Mouse (Mus musculus) brain, embryonic 14.5 days (tissue): ENCODE data around the gene Rxylt1. TPM values are rescaled to one million over a fixed set of nuclear protein-coding genes. Genes with fewer than 3 reads are reported as not detected.

Experiments
- DNase-seq: peaks from one replicate; pipeline ENCODE4 v3.0.0-alpha.2; 2011; ENCODE audit warnings: low read depth
- CTCF ChIP-seq: fragments of 200-500 bp; IDR thresholded peaks from 2 replicates; pipeline ENCODE4 v1.5.1; 2012; ENCODE audit warnings: inconsistent platforms, mild to moderate bottlenecking, moderate library complexity, borderline replicate concordance; ENCODE audit not compliant: insufficient read depth, insufficient read length; ENCODE audit errors: extremely low read depth
- POLR2A ChIP-seq: fragments of 200-500 bp; IDR thresholded peaks from 2 replicates; pipeline ENCODE4 v1.6.1; 2012; ENCODE audit warnings: mild to moderate bottlenecking, inconsistent platforms, borderline replicate concordance; ENCODE audit not compliant: poor library complexity, insufficient read depth, insufficient read length, severe bottlenecking; ENCODE audit errors: extremely low read depth
- polyA plus RNA-seq: library from polyadenylated mRNA; depleted of rRNA; stranded (reverse); fragments of >200 nt; gene quantifications from 2 replicates; pipeline ENCODE4 v1.2.3, GENCODE M21; 2012; rRNA removed

The Rxylt1 gene
- polyA plus RNA-seq, result 9.3 and 15.3 TPM in 2 replicates

DNA sequence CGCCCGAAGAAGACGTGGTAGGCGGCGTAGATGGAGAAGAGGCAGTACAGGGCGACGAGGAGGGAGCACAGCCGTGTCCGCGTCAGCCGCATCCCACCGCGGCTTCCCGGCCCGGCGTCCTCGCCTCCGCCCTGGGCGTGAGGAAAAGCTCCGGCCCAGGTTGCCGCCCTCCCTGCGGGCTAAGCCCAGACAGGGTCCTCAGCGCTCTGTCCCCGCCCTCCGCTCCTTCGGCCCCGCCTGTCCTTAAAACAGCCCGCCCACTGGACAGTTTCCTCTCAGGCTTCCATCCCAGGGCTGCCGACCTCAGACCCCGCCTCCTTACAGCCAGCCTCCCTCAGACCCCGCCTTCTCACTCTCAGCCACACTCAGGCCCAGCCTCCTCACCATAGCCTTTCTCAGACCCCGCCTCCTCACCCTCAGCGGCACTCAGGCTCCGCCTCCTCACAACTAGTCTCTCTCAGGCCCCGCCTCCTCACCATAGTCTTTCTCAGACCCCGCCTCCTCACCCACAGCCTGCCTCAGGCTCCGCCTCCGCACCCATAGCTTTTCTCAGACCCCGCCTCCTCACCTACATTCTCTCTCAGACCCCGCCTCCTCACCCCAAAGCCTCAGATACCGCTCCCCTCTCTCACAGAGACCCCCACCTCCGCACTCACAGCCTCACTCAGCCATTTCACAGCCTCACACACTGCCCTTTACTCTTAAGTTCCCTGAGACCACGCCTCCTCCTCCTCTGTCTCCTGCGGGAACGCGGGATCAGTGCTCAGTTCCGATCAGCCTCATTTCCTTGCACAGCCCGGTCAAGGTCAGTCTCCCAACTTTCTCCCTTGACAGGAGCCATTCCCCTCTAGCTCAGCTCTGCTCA is at the start of gene Rxylt1:
Gene Rxylt1 (minus strand): TSS at position 392 of the 865 bp plus-strand sequence.
- TF ChIP-seq POLR2A (peak; percentile 88), CTCF (no peak)
- peak; percentile 99 for DNase-seq

GRCm38 (mm10) chr10:122121290-122121970 is 24.3 kb upstream of the Rxylt1 start:
- peak; percentile 28 for DNase-seq
- TF ChIP-seq POLR2A (no peak), CTCF (no peak)

DNA sequence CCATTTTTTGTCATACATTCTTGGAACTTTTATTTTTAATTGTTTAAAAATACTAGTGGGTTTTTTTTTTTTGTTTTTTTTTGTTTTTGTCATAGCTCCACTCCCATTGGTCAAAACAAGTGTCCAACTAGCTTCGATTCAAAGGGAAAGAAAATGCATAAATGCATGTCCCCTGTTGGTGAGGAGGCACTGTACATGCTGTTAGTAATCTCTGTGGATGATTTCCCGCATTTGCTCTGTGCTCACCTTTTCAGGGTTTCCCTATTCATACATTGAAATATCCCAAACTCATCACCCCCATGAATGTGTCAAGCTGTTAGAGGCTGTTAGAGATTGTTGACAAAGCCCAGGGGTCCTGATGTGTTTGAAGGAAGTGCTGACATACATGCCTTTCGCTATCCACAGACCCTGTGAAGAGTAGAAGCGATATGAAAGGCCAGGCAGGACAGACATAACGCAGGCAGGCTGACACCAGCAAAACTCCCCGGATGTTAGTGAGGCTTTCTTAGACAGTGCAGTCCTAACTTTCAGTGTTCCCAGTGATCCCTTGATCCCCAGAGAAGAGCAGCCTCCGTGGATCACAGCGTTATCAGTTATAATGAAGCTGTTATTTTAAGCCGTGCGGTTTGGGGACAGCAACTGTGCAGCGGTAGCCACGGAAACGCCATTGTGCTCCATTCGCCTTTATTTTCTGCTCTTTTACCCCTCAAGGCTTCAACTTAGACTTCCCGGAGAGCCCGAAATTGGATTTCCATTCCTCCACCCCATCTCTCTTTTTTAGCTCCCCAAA is 23.5 kb upstream of the Rxylt1 start:
- DNase-seq, result peak; percentile 58
- no peak for TF ChIP-seq POLR2A

GRCm38 (mm10) chr10:122119451-122119850 is 22.3 kb upstream of the Rxylt1 start:
- TF ChIP-seq POLR2A (no peak), CTCF (no peak)
- DNase-seq, result no peak

DNA sequence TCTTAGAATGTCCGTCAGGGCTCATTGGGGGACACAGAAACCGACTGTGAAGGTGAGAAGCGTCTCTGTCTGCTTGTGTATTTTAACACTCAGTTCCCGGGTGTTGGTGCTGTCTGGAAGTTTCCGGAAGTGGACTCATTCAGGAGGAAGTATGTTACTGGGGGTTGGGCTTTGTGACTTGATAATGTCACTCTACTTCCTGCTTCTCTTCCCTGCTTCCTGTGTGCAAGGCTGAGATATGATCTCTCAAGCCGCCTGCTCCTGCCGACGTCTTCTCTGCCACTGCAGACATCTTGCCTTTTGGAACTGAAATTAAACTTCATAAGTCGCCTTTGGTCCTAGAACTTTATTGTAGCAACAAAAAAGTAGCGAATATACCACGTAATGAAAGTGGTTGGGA is 19.5 kb upstream of the Rxylt1 start:
- TF ChIP-seq CTCF, result no peak
- TF ChIP-seq POLR2A, result no peak
- DNase-seq, result no peak

GRCm38 (mm10) chr10:122106633-122107028 is 9.5 kb upstream of the Rxylt1 start:
- no peak for DNase-seq
- TF ChIP-seq CTCF (no peak), POLR2A (no peak)

DNA sequence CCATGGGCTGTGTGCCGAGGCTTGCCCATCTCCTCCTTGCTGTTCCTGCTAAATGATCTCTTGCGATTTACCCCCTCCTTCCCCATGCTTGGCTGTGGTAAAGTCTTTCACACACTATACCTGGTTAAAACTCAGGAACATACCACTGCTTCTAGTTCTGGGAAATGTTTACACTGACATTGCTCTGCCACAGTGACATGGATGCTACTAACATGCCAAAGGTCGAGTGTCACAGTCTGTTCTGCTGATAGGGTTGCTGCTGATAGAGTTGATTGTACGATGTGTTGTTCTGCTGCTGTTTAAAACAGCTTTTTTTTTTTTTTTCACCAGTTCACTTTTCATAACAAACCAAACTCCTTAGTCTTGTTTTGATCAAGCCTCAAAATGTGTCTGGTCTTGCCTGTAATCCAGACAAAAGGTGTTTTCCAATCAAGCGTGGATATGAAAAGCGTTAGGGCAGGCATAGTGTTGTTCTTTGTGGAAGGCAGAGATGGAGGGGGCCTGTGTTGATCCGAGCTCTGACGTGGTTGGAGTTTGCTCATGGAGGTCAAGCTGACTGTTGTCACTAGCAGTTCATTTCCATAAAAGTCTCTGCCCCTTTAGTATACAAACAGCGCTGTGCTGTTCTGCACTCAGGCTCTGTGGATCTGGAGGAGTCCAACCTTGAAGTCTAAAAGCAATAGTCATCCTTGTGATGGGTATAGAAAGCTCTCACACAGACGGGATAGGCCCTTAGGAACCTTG is 8.9 kb upstream of the Rxylt1 start:
- no peak for DNase-seq
- TF ChIP-seq CTCF (no peak), POLR2A (no peak)

DNA sequence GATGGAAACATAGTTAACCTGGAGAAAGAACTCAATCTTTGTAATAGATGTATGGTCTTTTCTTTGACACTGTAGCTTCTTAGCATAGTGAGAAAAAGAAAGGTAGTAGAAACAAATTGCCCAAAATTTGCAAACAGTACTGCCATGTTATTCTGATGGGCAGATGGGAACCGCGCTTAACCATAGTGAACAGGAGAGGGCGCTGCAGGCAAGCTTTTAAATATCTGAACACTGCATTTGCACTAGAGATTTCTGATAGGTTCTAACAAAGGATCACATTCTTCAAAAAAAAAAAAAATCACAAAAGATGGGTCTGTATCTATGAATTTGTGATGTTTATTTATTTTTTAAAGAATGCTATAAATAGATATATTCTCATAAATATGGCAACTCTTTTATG is 8.2 kb upstream of the Rxylt1 start:
- no peak for TF ChIP-seq POLR2A
- TF ChIP-seq CTCF, result peak; percentile 78; the same call in 1 of the 2 replicates
- peak; percentile 82 for DNase-seq

DNA sequence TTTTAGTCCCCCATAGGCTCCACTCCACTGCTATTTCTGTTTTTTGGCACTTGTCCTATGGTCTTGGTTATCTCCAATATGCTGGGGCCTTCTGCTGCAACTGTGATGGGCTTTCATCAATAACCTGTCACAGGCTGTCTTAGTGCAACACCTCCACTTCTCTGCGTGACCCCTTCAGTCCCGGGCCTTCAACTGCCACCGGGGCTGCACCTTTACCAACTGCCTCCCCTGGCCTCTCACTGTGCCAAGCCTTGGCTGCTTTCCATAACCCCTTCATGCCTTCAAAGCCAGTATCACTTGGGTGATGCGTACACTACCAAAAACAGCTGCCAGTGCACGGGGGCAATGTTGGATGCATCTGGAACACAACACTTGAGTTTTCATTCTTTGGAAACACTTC is 5.5 kb upstream of the Rxylt1 start:
- TF ChIP-seq CTCF, result no peak
- no peak for DNase-seq

DNA sequence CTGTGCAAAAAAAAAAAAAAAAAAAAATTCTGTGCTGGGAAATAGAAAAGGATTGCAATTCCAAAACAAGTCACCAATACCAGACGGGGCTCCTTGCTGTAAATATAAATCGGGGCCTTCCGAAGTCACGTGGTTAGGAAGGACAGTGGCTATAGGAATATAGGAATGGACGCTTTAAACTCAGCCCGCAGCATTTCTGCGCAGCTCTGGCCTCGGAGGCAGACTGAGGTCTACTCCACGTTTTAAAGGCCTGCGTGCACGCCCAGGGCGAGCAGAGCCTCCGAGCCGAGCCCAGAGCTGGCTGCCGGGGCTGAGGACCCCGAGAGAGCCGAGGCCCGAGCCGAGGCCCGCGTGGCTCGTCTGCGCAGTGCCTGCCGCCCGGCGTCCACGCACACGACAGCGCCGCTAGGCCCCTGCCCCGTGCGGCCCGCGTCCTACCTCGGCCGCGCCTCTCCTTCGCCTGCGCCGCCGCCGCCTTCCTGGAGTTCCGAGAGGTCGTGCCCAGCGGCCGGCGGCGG is 650 bp downstream of the Rxylt1 start:
- DNase-seq, result peak; percentile 79
- TF ChIP-seq POLR2A (no peak), CTCF (no peak)
